Mouse (Mus musculus): ENCODE data around the gene Pon3. TPM values are rescaled to one million over a fixed set of nuclear protein-coding genes. Genes with fewer than 3 reads are reported as not detected.

The Pon3 gene
- 5.3 and 8.5 TPM in 2 replicates for polyA plus RNA-seq (2014; fragmentation: Nextera tagmentation; extraction: Ambion mirVana)

- Histone ChIP-seq H3K27me3 (ENCODE audit: control insufficient read depth, insufficient read depth, low read length) (no peaks in the 10 kb centered on the region), H3K4me2 (replicated peaks) (peak within 1 kb of the TSS; percentile 37), H3K27ac (no peak within 1 kb of the TSS), H3K4me1 (replicated peaks; ENCODE audit: control insufficient read depth, insufficient read depth, low read length) (no peaks in the 10 kb centered on the region), H3K4me3 (replicated peaks; ENCODE audit: low read length) (peak within 1 kb of the TSS; percentile 12; the same call in 1 of the 2 replicates), H3K9ac (no peak within 1 kb of the TSS), H3K9me3 (ENCODE audit: control insufficient read depth, low read length) (no peaks in the 10 kb centered on the region), H3K36me3 (replicated peaks; ENCODE audit: control insufficient read depth, insufficient read depth) (no peaks in the 10 kb centered on the region)
- 16% methylated on average over 16 of the region's 16 CpGs for WGBS
- DNase-seq (ENCODE audit: low spot score) (no peak), ATAC-seq (ENCODE audit: low FRiP score) (no peak; the same call in 1 of the 2 replicates)
Observed at GRCm38 (mm10) chr6:5255722-5256451, at the start of gene Pon3. TSS of gene Pon3 (minus strand) at chr6:5256286.

DNA sequence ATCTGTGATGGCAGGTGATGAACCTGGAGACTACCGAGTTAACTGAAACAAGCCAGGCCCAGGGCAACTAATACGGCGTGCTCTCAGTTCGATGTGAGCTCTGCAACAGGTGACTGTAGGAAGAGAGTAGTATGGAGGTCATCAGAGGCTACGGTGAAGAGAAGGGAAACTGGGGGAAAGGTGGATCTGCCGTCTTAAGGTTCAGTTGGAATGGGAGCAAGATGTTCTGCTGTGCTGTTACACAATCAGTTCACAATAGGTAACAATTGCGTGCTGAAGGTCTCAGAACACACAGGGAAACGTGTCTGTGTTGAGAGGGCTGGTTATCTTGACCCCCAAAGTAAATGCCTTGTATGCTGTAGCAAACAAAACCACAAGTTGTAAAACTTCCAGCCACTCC lies 48.9 kb upstream of the Pon3 start:
- H3K9me3 ChIP-seq (ENCODE audit: control insufficient read depth, low read length) = no peaks in the 10 kb centered on the region
- ATAC-seq (ENCODE audit: low FRiP score) = no peak
- H3K36me3 ChIP-seq (replicated peaks; ENCODE audit: control insufficient read depth, insufficient read depth) = no peaks in the 10 kb centered on the region
- DNase-seq (ENCODE audit: low spot score) = no peak
- H3K27ac ChIP-seq = no peak overlapping the region
- H3K27me3 ChIP-seq (ENCODE audit: control insufficient read depth, insufficient read depth, low read length) = no peaks in the 10 kb centered on the region
- 92% methylated on average over 8 of the region's 8 CpGs for WGBS
- no peak overlapping the region for H3K9ac ChIP-seq
- H3K4me2 ChIP-seq (replicated peaks) = no peak overlapping the region
- H3K4me3 ChIP-seq (replicated peaks; ENCODE audit: low read length) = no peak overlapping the region
- no peaks in the 10 kb centered on the region for H3K4me1 ChIP-seq (replicated peaks; ENCODE audit: control insufficient read depth, insufficient read depth, low read length)

DNA sequence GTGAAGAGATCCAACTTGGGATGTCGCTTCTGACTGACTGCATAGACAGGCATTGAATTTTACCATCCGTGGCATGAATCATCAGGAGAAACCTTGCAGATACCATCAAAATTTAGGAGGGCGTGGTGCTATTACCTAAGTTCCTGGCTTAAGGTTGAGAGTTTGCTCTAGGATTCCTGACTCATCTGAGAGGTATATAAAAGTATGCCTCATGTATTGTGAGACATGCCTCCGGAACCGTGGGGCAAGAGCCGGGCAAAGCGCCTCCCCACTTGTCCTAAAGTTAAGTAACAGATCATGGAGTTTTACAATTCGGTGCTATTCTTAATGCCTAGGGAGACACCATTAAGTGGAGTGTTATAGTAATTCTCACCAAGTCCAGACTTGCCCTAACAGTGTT lies 44.5 kb upstream of the Pon3 start:
- DNase-seq (ENCODE audit: low spot score) (no peak), ATAC-seq (ENCODE audit: low FRiP score) (no peak)
- Histone ChIP-seq H3K4me3 (replicated peaks; ENCODE audit: low read length) (no peak overlapping the region), H3K9ac (no peak overlapping the region), H3K4me1 (replicated peaks; ENCODE audit: control insufficient read depth, insufficient read depth, low read length) (no peaks in the 10 kb centered on the region; the same call in 1 of the 2 replicates), H3K27me3 (ENCODE audit: control insufficient read depth, insufficient read depth, low read length) (peaks cover 7% of the 10 kb centered on the region; the same call in 1 of the 2 replicates), H3K4me2 (replicated peaks) (no peak overlapping the region), H3K9me3 (ENCODE audit: control insufficient read depth, low read length) (no peaks in the 10 kb centered on the region), H3K27ac (no peak overlapping the region), H3K36me3 (replicated peaks; ENCODE audit: control insufficient read depth, insufficient read depth) (no peaks in the 10 kb centered on the region)
- WGBS = 93% methylated on average over 8 of the region's 8 CpGs

DNA sequence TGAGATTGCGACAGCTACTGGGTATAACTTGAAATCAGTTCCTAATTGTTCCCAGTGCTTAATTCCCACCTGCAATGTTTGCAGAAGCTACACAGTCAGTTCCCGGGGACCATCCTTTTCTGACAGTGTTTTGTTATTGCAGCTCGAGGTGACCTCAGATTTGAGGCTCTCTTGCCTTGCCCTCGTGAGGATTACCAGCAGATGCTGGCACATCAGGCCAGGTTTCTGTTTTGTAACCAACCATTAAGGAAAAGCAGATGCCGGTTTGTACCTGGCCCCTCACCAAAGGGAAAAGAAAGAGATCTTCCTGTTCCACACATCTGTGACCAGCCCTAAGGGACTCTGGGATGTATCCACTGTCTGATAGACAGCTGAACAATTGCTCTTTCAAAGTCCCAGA lies 43.5 kb upstream of the Pon3 start:
- Histone ChIP-seq H3K36me3 (replicated peaks; ENCODE audit: control insufficient read depth, insufficient read depth) (no peaks in the 10 kb centered on the region), H3K4me3 (replicated peaks; ENCODE audit: low read length) (no peak overlapping the region), H3K27ac (no peak overlapping the region), H3K9ac (no peak overlapping the region), H3K4me2 (replicated peaks) (no peak overlapping the region), H3K27me3 (ENCODE audit: control insufficient read depth, insufficient read depth, low read length) (peaks cover 7% of the 10 kb centered on the region; the same call in 1 of the 2 replicates), H3K4me1 (replicated peaks; ENCODE audit: control insufficient read depth, insufficient read depth, low read length) (no peaks in the 10 kb centered on the region; the same call in 1 of the 2 replicates), H3K9me3 (ENCODE audit: control insufficient read depth, low read length) (no peaks in the 10 kb centered on the region)
- ATAC-seq (ENCODE audit: low FRiP score) = no peak
- WGBS = 71% methylated on average over 5 of the region's 5 CpGs
- no peak for DNase-seq (ENCODE audit: low spot score)

DNA sequence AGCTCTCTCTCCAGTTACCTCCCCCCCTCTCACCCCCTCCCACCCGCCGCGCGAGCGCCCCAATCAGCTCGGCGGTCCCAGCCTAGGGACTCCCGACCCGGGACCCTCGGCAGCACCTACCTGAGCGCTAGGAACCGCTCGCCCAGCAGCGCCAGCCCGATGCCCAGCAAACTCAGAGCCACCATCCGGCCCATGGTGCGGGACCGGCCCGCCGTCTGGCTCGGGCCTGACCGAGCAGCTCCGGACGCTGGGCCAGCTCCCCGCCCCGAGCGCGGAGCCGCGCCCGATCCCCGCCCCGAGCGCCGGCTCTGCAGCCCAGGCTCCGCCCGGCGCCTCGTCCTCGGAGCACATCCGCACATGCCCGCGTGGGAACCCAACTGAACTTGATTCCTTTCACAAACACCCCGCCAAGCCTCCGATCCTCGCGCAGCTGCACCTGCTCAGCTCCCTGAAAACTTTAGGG lies 42.0 kb upstream of the Pon3 start, which contains the start of gene Pon2:
Gene Pon2 (minus strand): TSS at position 364 of the 463 bp plus-strand sequence.
- H3K4me1 ChIP-seq (replicated peaks; ENCODE audit: control insufficient read depth, insufficient read depth, low read length) = no peaks in the 10 kb centered on the region; the same call in 1 of the 2 replicates
- no peaks in the 10 kb centered on the region for H3K36me3 ChIP-seq (replicated peaks; ENCODE audit: control insufficient read depth, insufficient read depth)
- H3K9ac ChIP-seq = peak within 1 kb of the TSS; percentile 63
- ATAC-seq (ENCODE audit: low FRiP score) = peak; percentile 93
- H3K27me3 ChIP-seq (ENCODE audit: control insufficient read depth, insufficient read depth, low read length) = peaks cover 7% of the 10 kb centered on the region; the same call in 1 of the 2 replicates
- DNase-seq (ENCODE audit: low spot score) = peak; percentile 68
- under 1% methylated on average over 47 of the region's 47 CpGs for WGBS
- peak within 1 kb of the TSS; percentile 58 for H3K4me3 ChIP-seq (replicated peaks; ENCODE audit: low read length)
- H3K27ac ChIP-seq = peak within 1 kb of the TSS; percentile 77
- no peaks in the 10 kb centered on the region for H3K9me3 ChIP-seq (ENCODE audit: control insufficient read depth, low read length)
- H3K4me2 ChIP-seq (replicated peaks) = peak within 1 kb of the TSS; percentile 98

DNA sequence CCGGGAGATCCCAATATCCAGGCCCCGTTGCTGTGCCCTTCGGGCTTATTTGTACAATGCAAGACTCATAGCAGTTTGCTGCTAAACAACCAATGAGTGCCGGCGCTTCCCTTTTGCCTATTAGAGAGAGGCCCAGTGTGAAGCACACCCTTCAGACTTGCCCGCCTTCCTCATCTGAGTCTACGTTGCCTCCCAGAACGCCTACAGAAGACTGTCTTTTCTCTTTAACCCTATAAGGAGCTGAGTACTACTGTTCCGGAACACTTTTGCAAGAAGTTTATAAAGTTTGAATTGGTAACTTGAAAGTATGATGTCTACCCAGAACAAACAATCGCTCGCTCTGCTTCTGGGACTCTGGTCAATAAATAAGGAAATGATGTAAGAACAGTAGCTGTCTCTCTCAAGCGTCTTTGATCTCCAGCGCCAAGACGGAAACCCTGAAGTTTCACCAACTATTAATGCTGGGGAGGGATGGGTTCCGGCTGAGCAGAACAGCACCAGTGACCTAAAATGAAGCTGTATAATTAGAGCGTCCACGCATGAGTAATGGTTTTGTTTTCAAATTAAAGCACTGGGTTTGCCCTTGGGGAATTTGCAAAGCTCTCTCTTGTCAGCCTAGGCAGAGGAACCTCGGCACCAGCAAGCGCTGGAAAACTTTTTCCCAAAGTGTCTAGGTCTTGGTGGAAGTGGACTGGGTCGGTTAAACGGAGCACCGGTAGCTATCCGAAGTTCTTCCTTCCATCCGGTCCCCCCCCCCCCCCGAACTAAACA lies 41.4 kb upstream of the Pon3 start:
- Histone ChIP-seq H3K36me3 (replicated peaks; ENCODE audit: control insufficient read depth, insufficient read depth) (no peaks in the 10 kb centered on the region), H3K4me1 (replicated peaks; ENCODE audit: control insufficient read depth, insufficient read depth, low read length) (no peaks in the 10 kb centered on the region; the same call in 1 of the 2 replicates)
- WGBS = 3% methylated on average over 24 of the region's 25 CpGs

GRCm38 (mm10) chr6:5296067-5296466 lies 40.0 kb upstream of the Pon3 start:
- DNase-seq (ENCODE audit: low spot score) (no peak), ATAC-seq (ENCODE audit: low FRiP score) (no peak)
- Histone ChIP-seq H3K9ac (no peak overlapping the region), H3K4me2 (replicated peaks) (no peak overlapping the region), H3K9me3 (ENCODE audit: control insufficient read depth, low read length) (no peaks in the 10 kb centered on the region), H3K27ac (no peak overlapping the region), H3K4me1 (replicated peaks; ENCODE audit: control insufficient read depth, insufficient read depth, low read length) (no peaks in the 10 kb centered on the region; the same call in 1 of the 2 replicates), H3K36me3 (replicated peaks; ENCODE audit: control insufficient read depth, insufficient read depth) (no peaks in the 10 kb centered on the region), H3K27me3 (ENCODE audit: control insufficient read depth, insufficient read depth, low read length) (peaks cover 7% of the 10 kb centered on the region; the same call in 1 of the 2 replicates), H3K4me3 (replicated peaks; ENCODE audit: low read length) (no peak overlapping the region)
- WGBS = 94% methylated on average over 7 of the region's 7 CpGs

More for the DNA sequence above, 41.4 kb upstream of the Pon3 start:
- H3K9me3 ChIP-seq (ENCODE audit: control insufficient read depth, low read length) = no peaks in the 10 kb centered on the region
- ATAC-seq (ENCODE audit: low FRiP score) (peak; percentile 41; the same call in 1 of the 2 replicates), DNase-seq (ENCODE audit: low spot score) (peak; percentile 38)
- peak overlapping the region; percentile 98 for H3K4me2 ChIP-seq (replicated peaks)
- peak overlapping the region; percentile 58 for H3K4me3 ChIP-seq (replicated peaks; ENCODE audit: low read length)
- peaks cover 7% of the 10 kb centered on the region; the same call in 1 of the 2 replicates for H3K27me3 ChIP-seq (ENCODE audit: control insufficient read depth, insufficient read depth, low read length)
- H3K9ac ChIP-seq = peak overlapping the region; percentile 63
- peak overlapping the region; percentile 77 for H3K27ac ChIP-seq

DNA sequence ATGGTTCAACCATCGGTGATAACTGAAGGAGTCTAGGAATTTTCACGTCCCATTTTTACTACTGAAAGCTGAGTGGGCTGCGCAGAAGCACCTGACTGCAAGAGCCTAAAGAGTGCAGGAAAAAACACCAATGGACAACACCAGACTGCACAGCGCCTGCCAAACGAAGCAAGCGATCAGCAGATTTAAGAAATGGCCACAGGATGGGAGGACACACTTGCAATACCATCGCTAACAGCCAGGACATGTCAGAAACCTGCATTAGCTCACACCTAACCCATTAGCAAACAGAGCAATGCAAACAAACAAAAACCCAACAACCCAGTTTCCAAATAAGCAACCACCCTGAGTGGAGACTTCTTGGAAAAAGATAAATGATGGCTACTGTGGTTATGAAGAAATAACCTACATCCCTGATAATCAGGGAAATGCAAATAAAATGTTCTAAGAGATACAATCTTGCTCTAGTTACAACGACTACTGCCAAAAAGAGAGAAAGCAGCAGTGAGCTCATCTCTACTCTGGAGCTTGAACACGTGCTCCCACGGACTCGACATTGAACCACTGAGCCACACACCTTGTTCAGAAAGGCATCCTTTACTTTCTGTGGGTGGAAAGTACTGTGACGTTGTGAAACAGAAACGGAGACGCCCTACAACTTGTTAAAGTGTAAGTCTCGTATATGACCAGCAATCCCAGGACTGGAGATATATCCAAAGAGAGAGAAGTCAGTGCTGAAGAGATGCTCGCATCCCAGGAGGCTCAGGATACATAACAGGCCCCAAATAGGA lies 38.8 kb upstream of the Pon3 start:
- ATAC-seq (ENCODE audit: low FRiP score) = no peak
- no peaks in the 10 kb centered on the region; the same call in 1 of the 2 replicates for H3K4me1 ChIP-seq (replicated peaks; ENCODE audit: control insufficient read depth, insufficient read depth, low read length)
- H3K9ac ChIP-seq = no peak overlapping the region
- H3K36me3 ChIP-seq (replicated peaks; ENCODE audit: control insufficient read depth, insufficient read depth) = no peaks in the 10 kb centered on the region
- no peak overlapping the region for H3K4me3 ChIP-seq (replicated peaks; ENCODE audit: low read length)
- H3K27me3 ChIP-seq (ENCODE audit: control insufficient read depth, insufficient read depth, low read length) = peaks cover 7% of the 10 kb centered on the region; the same call in 1 of the 2 replicates
- no peaks in the 10 kb centered on the region for H3K9me3 ChIP-seq (ENCODE audit: control insufficient read depth, low read length)
- no peak overlapping the region for H3K27ac ChIP-seq
- no peak overlapping the region for H3K4me2 ChIP-seq (replicated peaks)
- WGBS = 94% methylated on average over 16 of the region's 16 CpGs
- DNase-seq (ENCODE audit: low spot score) = no peak

Data from hindbrain, embryonic 14.5 days (tissue).